ENCODE assay signal across 8 mouse cellular contexts in the genomic region with DNA sequence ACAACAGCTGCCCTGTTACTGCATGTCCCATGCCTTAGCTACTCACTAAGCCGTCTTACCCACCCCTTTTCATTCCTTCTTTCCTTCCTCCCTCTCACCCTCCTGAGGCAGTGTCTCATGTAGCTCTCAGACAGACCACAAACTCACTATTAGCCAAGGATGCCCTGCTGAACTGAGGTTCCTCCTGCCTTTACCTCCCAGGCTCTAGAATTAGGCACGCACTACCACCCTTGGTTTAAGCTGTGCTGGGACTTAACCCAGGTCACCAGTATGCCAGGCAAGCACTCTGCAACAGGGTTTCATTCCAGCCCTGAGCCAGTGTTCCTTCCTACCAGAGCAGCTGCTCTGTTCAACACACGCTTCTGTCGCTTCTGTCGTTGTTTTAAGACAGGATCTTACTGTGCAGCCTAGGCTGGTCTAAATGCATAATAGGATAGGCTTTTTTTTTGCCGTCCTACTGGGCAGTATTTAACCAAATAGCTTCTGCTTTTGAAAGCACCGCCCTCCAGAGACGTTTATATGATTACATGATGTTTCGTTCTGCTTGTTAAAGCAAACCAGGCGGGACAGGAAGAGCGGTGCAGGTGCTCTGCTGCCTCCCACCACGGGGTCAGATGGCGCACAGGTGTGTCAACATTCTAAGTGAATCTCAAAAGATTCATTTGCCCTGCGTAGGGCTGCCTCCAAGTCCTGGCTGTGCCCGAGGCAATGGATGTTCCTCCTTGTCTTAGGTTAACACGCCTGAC. TPM values are rescaled to one million over a fixed set of nuclear protein-coding genes. Genes with fewer than 3 reads are reported as not detected.
A peak's percentile ranks its signal among the peaks of the same experiment; 100 is the strongest.
DNase-seq lines count a peak whose midpoint lies in the region; ATAC-seq and TF ChIP-seq lines count a peak whose summit lies in the region.

No protein-coding gene starts in this region.

- H3K4me2 ChIP-seq in hindbrain, postnatal 0 days (ENCODE audit: low read depth, low read length): 0 out of 2 replicates have a peak overlapping the region, but pooled peaks have one; percentile 13

- 33% methylated on average over 16 of the region's 16 CpGs for WGBS in hindbrain, postnatal 0 days
- WGBS in hindbrain, embryonic 10.5 days: 47% methylated on average over 16 of the region's 16 CpGs

- no peaks in the 10 kb centered on the region for H3K36me3 ChIP-seq in hindbrain, postnatal 0 days (ENCODE audit: insufficient read depth, low read length)
- H3K36me3 ChIP-seq in hindbrain, embryonic 10.5 days: no peaks in the 10 kb centered on the region

- H3K4me1 ChIP-seq in hindbrain, postnatal 0 days (ENCODE audit: insufficient read depth, low read length): peaks cover 8% of the 10 kb centered on the region; the same call in 1 of the 2 replicates
- no peaks in the 10 kb centered on the region; the same call in 1 of the 2 replicates for H3K4me1 ChIP-seq in hindbrain, embryonic 10.5 days (replicated peaks)

- TF ChIP-seq POLR2A in brain, embryonic 14.5 days (IDR thresholded peaks at IDR 0.05; ENCODE audit: borderline replicate concordance, extremely low read depth, insufficient read depth, insufficient read length, poor library complexity, severe bottlenecking): no peak

- H3K9ac ChIP-seq in hindbrain, postnatal 0 days (replicated peaks; ENCODE audit: low read length): no peak overlapping the region

- no peaks in the 10 kb centered on the region for H3K9me3 ChIP-seq in hindbrain, postnatal 0 days (ENCODE audit: low read length)
- H3K9me3 ChIP-seq in hindbrain, embryonic 10.5 days: no peaks in the 10 kb centered on the region

- no peak overlapping the region for H3K27ac ChIP-seq in hindbrain, postnatal 0 days
- H3K27ac ChIP-seq in hindbrain, embryonic 10.5 days: no peak overlapping the region

- DNase-seq in hindbrain, postnatal 0 days (ENCODE audit: low spot score): peak; percentile 39
- DNase-seq in hindbrain, embryonic 10.5 days (ENCODE audit: low spot score): no peak
- DNase-seq in B cell, adult 2 months: peak; percentile 53 to 55
- DNase-seq in brain, embryonic 14.5 days (ENCODE audit: low read depth): peak; percentile 31
- no peak for DNase-seq in adrenal gland, adult 2 months
- DNase-seq in adrenal gland, postnatal 4 days (ENCODE audit: low spot score in 2 of 2): no peak
- no peak for DNase-seq in cerebellum, postnatal 4 days (ENCODE audit: low spot score in 2 of 2)

- peak; percentile 63 for ATAC-seq in hindbrain, postnatal 0 days
- ATAC-seq in megakaryocyte-erythroid progenitor cell, adult 5-6 weeks (replicated peaks; ENCODE audit: low FRiP score, low TSS enrichment, poor library complexity, severe bottlenecking): peak; percentile 38; the same call in 1 of the 2 replicates

- no peak overlapping the region for H3K4me3 ChIP-seq in hindbrain, postnatal 0 days (ENCODE audit: low read length)
- no peak overlapping the region for H3K4me3 ChIP-seq in hindbrain, embryonic 10.5 days

- no peak for TF ChIP-seq CTCF in hindbrain, postnatal 0 days (IDR thresholded peaks at IDR 0.05; ENCODE audit: low read depth)
- no peak for TF ChIP-seq CTCF in brain, embryonic 14.5 days (IDR thresholded peaks at IDR 0.05; ENCODE audit: borderline replicate concordance, extremely low read depth, insufficient read depth, insufficient read length)

- no peaks in the 10 kb centered on the region for H3K27me3 ChIP-seq in hindbrain, postnatal 0 days (ENCODE audit: insufficient read depth, low read length)
- H3K27me3 ChIP-seq in hindbrain, embryonic 10.5 days (ENCODE audit: insufficient read depth, poor library complexity, severe bottlenecking): no peaks in the 10 kb centered on the region

RNA-seq across cellular contexts. Expression of gene Gne, which starts 29.6 kb away (rescaled TPM):
- 41.9 and 44.5 TPM in 2 replicates for total RNA-seq in hindbrain, postnatal 0 days (2014; rRNA removed)
- polyA plus RNA-seq in hindbrain, postnatal 0 days (2015; fragmentation: Nextera tagmentation; extraction: Ambion mirVana): 24.7 and 26.1 TPM in 2 replicates
- polyA plus RNA-seq in hindbrain, embryonic 10.5 days (2016; fragmentation: Nextera tagmentation; extraction: Ambion mirVana): 20.0 and 20.1 TPM in 2 replicates
- polyA plus RNA-seq in brain, embryonic 14.5 days (2012; rRNA removed): 13.2 and 20.7 TPM in 2 replicates
- 38.3 and 48.9 TPM in 2 replicates for total RNA-seq in megakaryocyte-erythroid progenitor cell, adult 5-6 weeks (2014; fragmentation: Nextera tagmentation)
- 35.4 and 42.6 TPM in 2 replicates for total RNA-seq in megakaryocyte-erythroid progenitor cell, adult 5-6 weeks (2017)
- 10 to 100 TPM; 36.0 to 45.4 TPM for total RNA-seq in adrenal gland, adult 2 months (2021)
- polyA plus RNA-seq in adrenal gland, adult 2 months (2012; rRNA removed): 13.7 and 19.1 TPM in 2 replicates
- 10 to 100 TPM; 34.8 to 48.5 TPM for total RNA-seq in adrenal gland, postnatal 4 days (2021)

Comparison
In these comparisons a context has a peak if more than half of its experiments do, and no peak if none do; other contexts are left out.
1. DNase-seq: peak in hindbrain, postnatal 0 days (single experiment), B cell, adult 2 months (2 of 2) and brain, embryonic 14.5 days (single experiment); none in hindbrain, embryonic 10.5 days (single experiment), adrenal gland, adult 2 months (single experiment), adrenal gland, postnatal 4 days (0 of 2) and cerebellum, postnatal 4 days (0 of 2).